Mouse (Mus musculus) kidney, postnatal 0 days (tissue): ENCODE results near the gene Errfi1. TPM values are rescaled to one million over a fixed set of nuclear protein-coding genes. Genes with fewer than 3 reads are reported as not detected.
A peak's percentile ranks its signal among the peaks of the same experiment; 100 is the strongest.

ENCODE experiments used
- ATAC-seq: fragments of 200-750 bp; cut with Nextera tagmentation; replicated peaks from 2 replicates; pipeline ENCODE4 v1.8.0; 2017; ENCODE audit warnings: low read depth, moderate number of reproducible peaks, moderate TSS enrichment, moderate library complexity; ENCODE audit not compliant: low FRiP score
- DNase-seq: peaks from one replicate; pipeline ENCODE4 v3.0.0-alpha.2; 2016; ENCODE audit warnings: low spot score
- H3K27ac ChIP-seq: fragments of 300-500 bp; sonication (generic); 2 replicates; pipeline ENCODE4 v1.5.1; 2014; ENCODE audit warnings: mild to moderate bottlenecking
- H3K27me3 ChIP-seq: fragments of 300-500 bp; sonication (generic); 2 replicates; pipeline ENCODE4 v1.6.1; 2014; ENCODE audit warnings: low read length, mixed read lengths; ENCODE audit not compliant: insufficient read depth
- H3K36me3 ChIP-seq: fragments of 300-500 bp; sonication (generic); 2 replicates; pipeline ENCODE4 v1.6.1; 2014; ENCODE audit warnings: low read length, mixed read lengths; ENCODE audit not compliant: insufficient read depth
- H3K4me1 ChIP-seq: fragments of 300-500 bp; sonication (generic); replicated peaks from 2 replicates; pipeline ENCODE4 v1.6.1; 2014; ENCODE audit warnings: antibody characterized with exemption, low read length, mixed read lengths; ENCODE audit not compliant: insufficient read depth
- H3K4me2 ChIP-seq: fragments of 300-500 bp; sonication (generic); 2 replicates; pipeline ENCODE4 v1.6.1; 2014; ENCODE audit warnings: mild to moderate bottlenecking, low read length, moderate library complexity, mixed read lengths
- H3K4me3 ChIP-seq: fragments of 300-500 bp; sonication (generic); replicated peaks from 2 replicates; pipeline ENCODE4 v1.5.1; 2014; ENCODE audit warnings: low read depth, low read length
- H3K9ac ChIP-seq: fragments of 300-500 bp; sonication (generic); 2 replicates; pipeline ENCODE4 v1.6.1; 2014; ENCODE audit warnings: low read depth, low read length
- H3K9me3 ChIP-seq: fragments of 300-500 bp; sonication (generic); replicated peaks from 2 replicates; pipeline ENCODE4 v1.6.1; 2016; ENCODE audit warnings: low read length, inconsistent platforms, mixed read lengths
- CTCF ChIP-seq: IDR thresholded peaks from 2 replicates; pipeline ENCODE4 v1.5.1; 2016; ENCODE audit warnings: antibody characterized with exemption, low read depth, mild to moderate bottlenecking, moderate library complexity
- WGBS: fragments of 180-500 bp; shearing (Covaris S2); extraction: QIAGEN DNeasy Blood & Tissue Kit; methylation state at CpG from one replicate; pipeline ENCODE4 v1.1.7; 2014; 5-methylcytosine and 5-hydroxymethylcytosine counted together
- polyA plus RNA-seq: library from polyadenylated mRNA; unstranded; fragments of >200 nt; fragmentation: Nextera tagmentation; extraction: Ambion mirVana; gene quantifications from 2 replicates; pipeline ENCODE4 v1.2.1, GENCODE M21; 2015

The Errfi1 gene
- polyA plus RNA-seq, 1 experiment from 2014 or later: 35.5 TPM

- TF ChIP-seq CTCF: no peak
- Histone ChIP-seq H3K4me2 (no peak overlapping the region), H3K27ac (no peak overlapping the region), H3K36me3 (no peaks in the 10 kb centered on the region), H3K9ac (no peak overlapping the region), H3K9me3 (no peaks in the 10 kb centered on the region), H3K27me3 (no peaks in the 10 kb centered on the region), H3K4me1 (no peaks in the 10 kb centered on the region), H3K4me3 (no peak overlapping the region)
- no peak for DNase-seq
- WGBS: 78% methylated on average over 5 of the region's 5 CpGs
- no peak for ATAC-seq
Observed at GRCm38 (mm10) chr4:150842045-150842444, 11.7 kb upstream of the Errfi1 start.

DNA sequence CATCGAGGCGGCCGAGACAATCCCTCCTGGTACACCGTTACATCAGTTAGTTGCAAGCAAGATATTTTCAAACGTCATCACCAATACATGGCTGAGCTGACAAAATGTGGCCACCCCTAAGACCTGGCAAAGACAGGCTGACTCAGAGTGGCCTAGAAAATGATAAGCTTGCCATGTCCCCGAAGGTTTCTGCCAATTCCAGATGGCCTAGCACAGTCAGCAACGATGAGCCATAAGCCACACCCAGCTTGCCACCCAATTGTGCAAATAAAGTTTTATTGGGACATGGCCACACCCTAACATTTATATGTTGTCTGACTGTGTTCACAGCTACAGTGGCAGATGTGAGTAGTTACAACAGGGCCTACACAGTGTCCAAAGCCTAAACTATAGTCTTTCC, 10.5 kb upstream of the Errfi1 start:
- 85% methylated on average over 7 of the region's 7 CpGs for WGBS
- Histone ChIP-seq H3K4me3 (no peak overlapping the region), H3K27ac (no peak overlapping the region), H3K27me3 (no peaks in the 10 kb centered on the region), H3K4me1 (no peaks in the 10 kb centered on the region), H3K9ac (no peak overlapping the region), H3K36me3 (no peaks in the 10 kb centered on the region), H3K4me2 (no peak overlapping the region), H3K9me3 (no peaks in the 10 kb centered on the region)
- no peak for TF ChIP-seq CTCF
- DNase-seq: no peak
- ATAC-seq: no peak

- 83% methylated on average over 8 of the region's 8 CpGs for WGBS
Observed at GRCm38 (mm10) chr4:150846316-150846715, 7.4 kb upstream of the Errfi1 start.

DNA sequence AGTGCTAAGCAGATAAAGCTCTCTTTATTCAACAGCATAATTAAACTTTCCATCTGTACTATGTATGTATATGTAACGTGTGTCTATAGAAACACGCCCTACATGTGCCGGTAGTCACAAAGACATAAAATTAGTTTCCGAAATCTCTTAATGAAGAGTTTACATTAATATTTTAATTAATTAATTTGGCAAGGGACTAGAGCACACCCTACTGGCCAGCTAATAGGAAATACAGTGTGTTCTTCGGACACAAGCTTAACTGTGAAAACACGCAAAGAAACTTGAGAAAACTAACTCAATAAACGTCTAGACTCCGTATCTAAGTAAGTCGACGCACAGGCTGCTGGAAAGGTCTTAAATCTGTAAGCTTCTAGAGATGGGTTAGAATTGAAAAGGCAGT, 3.8 kb upstream of the Errfi1 start:
- no peak overlapping the region for H3K27ac ChIP-seq
- no peaks in the 10 kb centered on the region for H3K27me3 ChIP-seq
- H3K36me3 ChIP-seq: no peaks in the 10 kb centered on the region
- no peak for ATAC-seq
- peak; percentile 89 for DNase-seq
- no peak overlapping the region for H3K4me3 ChIP-seq
- H3K9me3 ChIP-seq: no peaks in the 10 kb centered on the region
- no peak overlapping the region for H3K4me2 ChIP-seq
- H3K9ac ChIP-seq: no peak overlapping the region
- 24% methylated on average over 10 of the region's 10 CpGs for WGBS
- peaks cover 4% of the 10 kb centered on the region; the same call in 1 of the 2 replicates for H3K4me1 ChIP-seq
- TF ChIP-seq CTCF: peak; percentile 80

More at GRCm38 (mm10) chr4:150846316-150846715, 7.4 kb upstream of the Errfi1 start:
- ATAC-seq: no peak
- no peak for TF ChIP-seq CTCF
- Histone ChIP-seq H3K36me3 (no peaks in the 10 kb centered on the region), H3K9me3 (no peaks in the 10 kb centered on the region), H3K4me1 (no peaks in the 10 kb centered on the region), H3K27ac (no peak overlapping the region), H3K9ac (no peak overlapping the region), H3K27me3 (no peaks in the 10 kb centered on the region), H3K4me3 (no peak overlapping the region), H3K4me2 (no peak overlapping the region)
- DNase-seq: no peak

DNA sequence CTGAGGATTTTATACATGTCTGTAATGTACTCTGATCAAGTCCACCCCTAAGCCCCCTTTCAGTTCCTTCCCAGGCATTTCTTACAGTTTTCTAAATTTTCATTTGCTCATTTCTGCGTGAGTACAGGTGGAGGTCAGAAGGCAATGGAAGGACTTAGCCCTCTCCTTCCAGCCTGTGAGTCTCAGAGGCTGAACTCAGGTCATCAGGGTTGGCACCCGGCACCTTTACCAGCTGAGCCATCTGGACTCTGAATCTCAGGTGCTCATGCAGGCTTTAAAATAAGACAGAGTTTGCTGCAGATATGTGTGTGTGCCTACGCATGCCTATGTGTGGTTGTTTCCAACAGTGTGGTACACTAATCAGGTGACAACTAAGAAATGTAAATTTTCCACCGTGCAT, 2.8 kb upstream of the Errfi1 start:
- H3K4me1 ChIP-seq: peaks cover 4% of the 10 kb centered on the region; the same call in 1 of the 2 replicates
- no peaks in the 10 kb centered on the region for H3K27me3 ChIP-seq
- no peak overlapping the region for H3K4me3 ChIP-seq
- ATAC-seq (no peak), DNase-seq (no peak)
- H3K9me3 ChIP-seq: no peaks in the 10 kb centered on the region
- 89% methylated on average over 4 of the region's 4 CpGs for WGBS
- no peak overlapping the region for H3K27ac ChIP-seq
- TF ChIP-seq CTCF: no peak
- no peaks in the 10 kb centered on the region for H3K36me3 ChIP-seq
- no peak overlapping the region for H3K4me2 ChIP-seq
- no peak overlapping the region for H3K9ac ChIP-seq

DNA sequence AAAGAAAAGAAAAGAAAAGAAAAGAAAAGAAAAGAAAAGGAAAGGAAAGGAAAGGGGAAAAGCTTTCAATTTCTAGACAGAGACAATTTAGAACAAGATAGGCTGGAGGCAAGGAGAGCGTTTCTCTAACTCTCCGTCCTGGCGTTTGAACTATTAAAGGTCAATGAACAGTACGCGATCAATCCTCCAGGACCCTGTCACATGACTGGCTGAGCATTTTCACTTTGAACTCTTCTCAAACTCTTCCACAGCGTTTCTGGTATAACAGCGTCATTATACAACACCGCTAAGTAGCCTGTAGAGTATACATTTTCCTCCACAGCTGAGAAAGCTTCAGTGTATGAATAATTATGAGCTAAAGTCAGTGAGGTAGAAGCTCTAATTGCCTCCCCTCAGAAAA, 1.7 kb upstream of the Errfi1 start:
- Histone ChIP-seq H3K27ac (0 out of 2 replicates have a peak overlapping the region, but pooled peaks have one; percentile 54), H3K4me2 (no peak overlapping the region), H3K36me3 (no peaks in the 10 kb centered on the region), H3K4me3 (no peak overlapping the region), H3K9me3 (no peaks in the 10 kb centered on the region), H3K9ac (no peak overlapping the region), H3K4me1 (peaks cover 4% of the 10 kb centered on the region; the same call in 1 of the 2 replicates), H3K27me3 (no peaks in the 10 kb centered on the region)
- DNase-seq (no peak), ATAC-seq (no peak)
- TF ChIP-seq CTCF: no peak
- WGBS: 51% methylated on average over 8 of the region's 8 CpGs

GRCm38 (mm10) chr4:150852479-150852878, 1.2 kb upstream of the Errfi1 start:
- H3K36me3 ChIP-seq: no peaks in the 10 kb centered on the region
- peaks cover 4% of the 10 kb centered on the region; the same call in 1 of the 2 replicates for H3K4me1 ChIP-seq
- H3K27ac ChIP-seq: no peak overlapping the region; the same call in none of the 2 replicates
- no peak for DNase-seq
- WGBS: 68% methylated on average over 4 of the region's 4 CpGs
- H3K27me3 ChIP-seq: no peaks in the 10 kb centered on the region
- TF ChIP-seq CTCF: no peak
- no peak overlapping the region for H3K4me2 ChIP-seq
- no peak overlapping the region for H3K9ac ChIP-seq
- ATAC-seq: no peak
- no peak overlapping the region for H3K4me3 ChIP-seq
- H3K9me3 ChIP-seq: no peaks in the 10 kb centered on the region
